Mouse (Mus musculus) gastrocnemius, adult 18-20 months (tissue): ENCODE measurements around the gene Smad1. TPM values are rescaled to one million over a fixed set of nuclear protein-coding genes. Genes with fewer than 3 reads are reported as not detected.
"Not testable (repeated sequence)": the region's sequence is repeated elsewhere in the genome, so short reads cannot be mapped to it uniquely, and the experiment has no call there.

Source experiments
- DNase-seq: peaks from one replicate; pipeline ENCODE4 v3.0.0; 2021; ENCODE audit warnings: low spot score
- long read RNA-seq, 2 experiments: library from polyadenylated mRNA; stranded (forward); transcript quantifications; one replicate each; pipeline ENCODE4 v2.0.0; 2021
- total RNA-seq, 2 experiments: library from RNA; stranded (reverse); gene quantifications; 2 replicates each; pipeline ENCODE4 v1.2.3; 2021

The Smad1 gene
- total RNA-seq: 10 to 100 TPM in 1 of 2 experiments, 1 to 10 TPM in 1; 8.9 to 10.6 TPM
- long read RNA-seq, experiment 1, transcript Smad1-202 (7 exons, 3,099 nt): major isoform, 7 of 11 reads
- long read RNA-seq, experiment 1, partial matches to known transcripts: 1 of 11 reads
- long read RNA-seq, experiment 1, other reads (novel, unspliced or antisense): 3 of 11 reads
- long read RNA-seq, experiment 2, transcript Smad1-202 (7 exons, 3,099 nt): major isoform, 13 of 17 reads
- long read RNA-seq, experiment 2, partial matches to known transcripts: 4 of 17 reads
- long read RNA-seq, experiment 2, other reads (novel, unspliced or antisense): 0 of 17 reads

DNA sequence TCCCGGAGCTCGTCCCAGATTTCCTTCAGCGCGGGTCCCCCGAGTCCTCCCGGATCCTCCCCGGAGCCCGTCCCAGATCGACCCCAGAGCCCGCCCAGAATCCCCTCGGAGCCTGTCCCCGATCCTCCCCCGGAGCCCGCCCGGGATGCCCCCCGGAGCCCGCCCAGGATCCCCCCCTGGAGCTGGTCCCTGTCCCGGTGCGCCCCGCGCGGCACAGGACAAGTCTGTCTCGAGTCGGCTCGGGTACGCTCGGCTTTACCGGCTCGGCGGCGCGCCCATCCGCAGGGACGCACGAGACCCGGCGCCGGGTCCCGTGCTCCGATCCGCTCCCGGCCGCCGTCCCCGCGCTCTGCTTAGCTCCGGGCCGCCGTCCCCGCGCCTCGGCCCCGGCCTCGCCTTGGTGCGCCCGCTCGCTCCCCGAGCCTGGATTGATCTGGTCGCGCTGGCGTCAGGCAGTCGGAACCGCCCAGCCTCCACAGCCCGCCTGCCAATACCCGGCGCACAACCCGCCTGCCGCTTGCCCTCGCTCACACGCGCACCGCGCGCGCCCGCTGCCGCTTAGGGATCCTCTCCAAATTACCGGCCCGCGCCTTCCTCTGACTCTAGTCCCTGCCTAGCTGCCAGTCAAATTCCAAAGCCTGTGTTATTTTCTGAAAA is at the start of gene Smad1:
Gene Smad1, minus strand, starts transcription at position 525 of the 657 bp plus-strand sequence.
- peak; percentile 94 for DNase-seq

GRCm38 (mm10) chr8:79447260-79447853 is 48.0 kb upstream of the Smad1 start:
- no peak for DNase-seq

DNA sequence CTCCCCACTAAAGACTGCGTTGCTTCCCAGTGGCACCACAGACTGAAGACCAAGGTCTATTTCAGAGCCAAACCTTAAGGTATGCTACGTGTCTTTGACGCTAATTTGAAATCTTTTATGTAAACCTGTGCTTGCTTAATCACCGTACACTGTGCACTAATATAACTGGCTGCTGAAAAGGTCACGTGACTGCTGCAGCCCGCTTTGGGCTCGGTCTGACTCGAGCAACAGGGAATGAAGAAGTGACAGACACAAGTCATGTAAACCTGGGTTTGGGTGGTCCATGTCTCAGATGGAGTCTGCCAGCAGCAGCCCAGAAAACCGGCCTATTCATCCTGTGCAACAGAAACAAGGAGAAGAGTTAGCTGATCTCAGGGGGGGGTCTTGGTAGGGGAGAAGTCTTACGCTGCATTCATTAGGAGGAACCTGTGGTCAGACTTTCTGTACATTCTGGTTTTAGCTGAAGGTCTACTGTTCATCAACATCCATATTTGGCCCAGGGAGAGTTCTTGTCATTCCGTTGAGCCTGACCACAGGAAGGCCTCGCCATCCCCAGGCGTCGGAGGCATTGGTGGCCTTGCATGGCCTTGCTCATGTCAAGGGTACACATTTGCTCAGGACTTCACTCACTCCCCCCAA is 44.3 kb upstream of the Smad1 start:
- DNase-seq: no peak

GRCm38 (mm10) chr8:79433953-79434500 is 34.7 kb upstream of the Smad1 start:
- no peak for DNase-seq

DNA sequence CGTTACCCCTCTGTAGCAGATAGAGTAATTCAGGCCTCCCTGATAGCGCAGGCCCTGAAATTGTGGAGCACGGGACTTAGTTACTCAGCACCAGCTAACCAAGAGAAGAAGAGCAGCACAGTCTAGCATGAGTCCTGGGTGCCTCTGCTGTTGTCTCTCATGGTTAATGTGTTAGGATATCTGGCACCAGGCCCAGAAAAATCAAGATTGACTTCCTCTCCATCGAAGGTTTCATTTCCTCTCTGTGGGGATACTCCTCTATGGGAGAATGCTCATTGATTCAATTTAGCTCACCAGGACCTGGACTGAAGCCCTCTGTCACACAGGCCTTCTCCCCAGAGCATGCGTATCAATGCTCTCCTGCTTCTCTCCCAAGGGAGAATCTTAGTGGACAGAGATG is 15.6 kb upstream of the Smad1 start:
- peak; percentile 15 for DNase-seq

GRCm38 (mm10) chr8:79410501-79410900 is 11.2 kb upstream of the Smad1 start:
- DNase-seq: no peak

- DNase-seq: not testable (repeated sequence)
These were observed 8.0 kb upstream of the Smad1 start for GRCm38 (mm10) chr8:79407356-79407755.

DNA sequence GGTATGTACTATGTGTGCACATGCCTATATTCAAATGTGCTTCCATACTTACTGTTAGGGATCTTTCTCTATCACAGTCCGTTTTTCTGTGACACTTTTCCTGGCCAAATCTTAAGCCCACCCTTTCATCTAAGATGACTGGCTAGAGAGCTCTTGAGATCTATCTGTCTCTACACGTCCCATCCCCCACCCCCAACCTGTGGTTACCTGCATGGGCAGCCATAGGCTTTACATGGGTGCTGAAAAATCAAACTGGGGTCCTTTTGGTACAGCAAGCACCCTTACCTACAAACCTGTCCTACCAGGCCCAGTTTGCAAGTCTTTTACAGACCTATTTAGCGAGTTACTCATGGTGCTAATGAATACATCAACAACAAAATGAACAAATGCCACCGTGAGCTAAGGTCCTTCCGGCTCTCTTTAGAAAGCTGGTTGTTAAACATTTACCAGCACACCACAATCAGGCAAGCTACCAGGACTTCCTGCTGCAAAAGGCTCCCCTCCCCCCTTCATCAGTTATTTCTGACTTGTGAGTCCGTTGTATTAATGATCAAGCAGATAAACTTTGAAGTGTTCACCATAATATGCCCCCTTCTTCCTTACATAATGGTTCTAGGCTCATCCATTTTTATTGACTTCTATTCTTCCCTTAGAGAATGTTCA is 5.7 kb upstream of the Smad1 start:
- DNase-seq: no peak

DNA sequence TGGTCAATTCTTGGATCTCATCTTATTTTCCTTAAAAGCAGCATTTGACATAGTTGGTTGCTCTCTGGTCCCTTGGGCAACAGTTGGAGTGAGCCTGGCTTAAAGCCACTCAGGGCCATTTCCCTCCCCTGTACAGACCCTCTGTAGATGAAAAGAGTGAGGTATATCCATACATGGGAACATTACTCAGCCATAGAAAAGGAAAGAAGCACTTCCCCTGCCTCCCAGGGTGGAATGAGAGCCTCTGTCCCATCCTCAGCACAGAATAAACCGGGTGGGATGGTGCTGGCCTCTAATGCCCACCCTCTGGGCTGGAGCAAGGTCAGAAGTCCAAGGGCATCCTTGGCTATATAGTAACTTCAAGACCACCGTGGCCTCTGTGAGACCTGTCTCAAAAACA is 1.4 kb upstream of the Smad1 start:
- DNase-seq: no peak

GRCm38 (mm10) chr8:79398251-79398981 is 902 bp downstream of the Smad1 start:
- DNase-seq: no peak

- no peak for DNase-seq
These were observed 1.5 kb downstream of the Smad1 start for GRCm38 (mm10) chr8:79397705-79398250.

GRCm38 (mm10) chr8:79396911-79397310 is 2.4 kb downstream of the Smad1 start:
- DNase-seq: no peak

DNA sequence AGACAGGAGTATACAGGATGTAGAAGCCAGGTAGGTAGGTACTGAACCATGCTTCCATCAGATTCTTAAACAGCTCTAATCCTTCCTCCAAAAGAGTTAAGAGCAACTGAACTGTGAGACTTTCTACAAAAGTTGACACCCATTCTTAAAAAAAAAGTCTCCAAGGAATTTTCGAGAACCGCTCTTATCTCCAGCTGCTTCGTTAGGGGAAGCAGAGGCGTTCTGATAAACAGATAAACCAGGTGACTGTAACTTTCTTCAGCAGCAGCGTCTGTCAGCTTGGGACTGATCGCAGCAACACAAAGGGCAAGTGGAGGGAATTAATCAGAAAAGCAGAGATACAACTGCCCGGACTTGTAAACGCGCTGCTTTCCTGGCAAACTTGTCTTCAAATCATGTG is 5.3 kb downstream of the Smad1 start:
- DNase-seq: no peak

- no peak for DNase-seq
These were observed 6.1 kb downstream of the Smad1 start for GRCm38 (mm10) chr8:79393215-79393614.

DNA sequence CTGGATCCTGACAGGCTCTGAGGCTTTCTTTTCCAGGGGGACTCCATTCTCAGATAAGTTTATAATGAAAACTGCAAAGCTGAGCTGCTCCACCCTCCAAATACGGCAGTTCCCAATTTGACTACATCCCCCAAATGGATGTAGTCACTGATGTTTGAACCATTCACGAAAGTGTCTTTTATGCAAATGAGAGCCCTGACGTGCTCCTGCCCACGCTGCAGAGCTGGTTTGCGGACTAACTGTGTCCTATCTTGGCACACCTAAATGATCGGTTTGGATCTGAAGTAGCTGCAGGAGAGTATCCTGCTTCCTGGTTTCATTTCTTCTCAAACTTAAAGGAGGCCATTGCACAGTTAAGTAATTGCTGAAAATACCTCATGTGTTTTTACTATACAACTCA is 6.7 kb downstream of the Smad1 start:
- no peak for DNase-seq

DNA sequence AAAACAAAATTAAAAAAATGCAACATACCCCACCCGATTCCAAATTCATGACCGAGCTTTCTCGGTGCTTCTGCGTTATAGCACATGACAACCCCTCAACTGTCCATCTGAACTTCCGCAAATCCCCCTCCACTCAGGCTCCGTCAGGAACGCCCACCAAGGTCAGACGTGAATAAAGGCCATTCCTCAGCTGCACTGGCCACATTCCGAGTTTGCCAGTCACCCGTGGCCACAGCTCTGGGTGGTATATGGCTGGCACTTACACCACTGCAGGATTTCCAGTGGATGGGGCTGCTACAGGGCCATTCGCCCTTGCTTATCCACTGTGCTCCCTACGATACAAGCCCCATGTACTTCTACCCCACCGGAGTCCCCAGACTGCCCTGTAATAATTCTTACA is 7.9 kb downstream of the Smad1 start:
- DNase-seq: no peak

DNA sequence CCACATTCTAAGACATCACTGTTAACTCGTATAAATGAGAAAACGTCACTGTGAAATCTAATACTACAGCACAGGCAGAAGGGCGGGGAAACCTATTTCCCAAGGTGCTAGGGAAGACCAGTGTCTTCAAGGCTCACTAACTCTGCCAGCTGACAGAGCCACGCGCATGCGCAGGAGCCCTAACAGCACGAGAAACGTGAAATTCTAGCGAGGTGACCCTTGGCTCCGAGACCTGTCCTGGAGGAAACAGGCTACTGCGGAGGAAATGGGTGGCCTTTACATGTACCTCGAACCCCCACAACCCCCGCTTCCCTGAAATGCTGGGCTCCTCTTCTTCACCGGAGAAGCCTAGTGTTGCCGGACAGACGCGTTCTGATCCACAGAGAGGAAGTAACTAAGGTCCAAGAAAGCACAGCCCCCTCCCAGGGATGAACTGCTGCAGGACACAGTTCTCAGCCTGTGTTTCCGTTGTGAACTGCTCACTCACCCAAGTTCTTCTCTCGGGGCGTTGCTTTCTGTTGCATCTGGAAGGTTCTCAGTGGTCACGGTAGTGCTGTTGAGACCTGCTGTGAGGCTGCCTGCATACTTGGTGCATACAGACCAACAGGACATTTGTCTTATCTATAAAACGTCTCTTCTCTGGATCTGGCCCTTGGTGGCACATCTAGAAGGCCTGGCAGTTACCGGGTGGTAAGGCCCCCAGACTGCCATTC is 10.1 kb downstream of the Smad1 start:
- DNase-seq: no peak

DNA sequence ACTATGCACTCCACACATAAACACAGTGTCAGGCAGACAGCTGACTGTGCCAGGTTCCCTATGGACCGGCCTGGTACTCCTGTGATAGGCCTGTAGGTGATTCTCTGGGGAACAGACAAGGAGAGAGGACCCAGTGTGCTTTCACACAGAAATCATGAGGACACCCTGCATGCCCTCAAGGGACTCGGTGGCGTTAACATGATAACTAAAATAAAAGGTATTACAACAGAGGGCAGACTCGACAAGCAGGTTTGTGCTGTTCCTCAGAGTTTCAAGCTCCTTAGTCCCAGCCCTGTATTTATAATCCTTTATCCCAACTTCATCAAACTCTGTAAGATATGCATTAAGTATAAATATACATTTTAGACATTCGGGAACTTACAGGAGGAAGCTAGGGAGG is 12.5 kb downstream of the Smad1 start:
- no peak for DNase-seq

GRCm38 (mm10) chr8:79386358-79386757 is 13.0 kb downstream of the Smad1 start:
- no peak for DNase-seq
